Mouse (Mus musculus) myocyte (in vitro differentiated cells): Measurements from ENCODE around the gene Nav3. TPM values are rescaled to one million over a fixed set of nuclear protein-coding genes. Genes with fewer than 3 reads are reported as not detected.

Experiments used
- H3K27me3 ChIP-seq: one replicate; pipeline ENCODE4 v1.6.1; 2011; ENCODE audit not compliant: control insufficient read depth, insufficient read depth, insufficient read length
- H3K36me3 ChIP-seq: one replicate; pipeline ENCODE4 v1.6.1; 2011; ENCODE audit not compliant: control insufficient read depth, insufficient read depth
- H3K4me2 ChIP-seq: one replicate; pipeline ENCODE4 v1.6.1; 2011; ENCODE audit warnings: low read depth, control low read depth
- H3K4me3 ChIP-seq: one replicate; pipeline ENCODE4 v1.5.1; 2011; ENCODE audit warnings: mild to moderate bottlenecking, control low read depth, moderate library complexity
- H3K79me2 ChIP-seq: one replicate; pipeline ENCODE4 v1.6.1; 2011; ENCODE audit not compliant: control insufficient read depth, insufficient read depth
- H3ac ChIP-seq: one replicate; pipeline ENCODE4 v1.6.1; 2011; ENCODE audit not compliant: control insufficient read depth, insufficient read length
- CEBPB ChIP-seq: IDR thresholded peaks from 2 replicates; pipeline ENCODE4 v1.6.1; 2011; ENCODE audit warnings: mild to moderate bottlenecking, moderate library complexity; ENCODE audit not compliant: poor library complexity, insufficient read depth, severe bottlenecking
- E2F4 ChIP-seq: IDR thresholded peaks from one replicate; pipeline ENCODE4 v1.6.1; 2011; ENCODE audit warnings: mild to moderate bottlenecking, control low read depth, moderate library complexity; ENCODE audit not compliant: insufficient read depth
- MAX ChIP-seq: IDR thresholded peaks from one replicate; pipeline ENCODE4 v1.6.1; 2011; ENCODE audit warnings: low read depth, mild to moderate bottlenecking, control low read depth
- MYOD1 ChIP-seq, 3 experiments: IDR thresholded peaks; one replicate each; pipeline ENCODE4 v1.6.1; 2011; ENCODE audit warnings: control low read depth in 2 of 3, low read depth in 2 of 3, mild to moderate bottlenecking in 2 of 3, moderate library complexity in 1 of 3; ENCODE audit not compliant: insufficient read length in 2 of 3, control insufficient read depth in 1 of 3
- MYOG ChIP-seq, 3 experiments: IDR thresholded peaks; one replicate each; pipeline ENCODE4 v1.6.1; 2011; ENCODE audit warnings: control low read depth in 2 of 3, low read depth in 2 of 3, mild to moderate bottlenecking in 2 of 3; ENCODE audit not compliant: insufficient read length in 2 of 3, control insufficient read depth in 1 of 3, insufficient read depth in 1 of 3
- POLR2A ChIP-seq: IDR thresholded peaks from one replicate; pipeline ENCODE4 v1.6.1; 2011; ENCODE audit warnings: low read depth, mild to moderate bottlenecking, control low read depth, moderate library complexity; ENCODE audit not compliant: insufficient read length
- POLR2AphosphoS2 ChIP-seq: IDR thresholded peaks from one replicate; pipeline ENCODE4 v1.6.1; 2011; ENCODE audit warnings: low read depth, control low read depth; ENCODE audit not compliant: insufficient read length
- REST ChIP-seq: IDR thresholded peaks from one replicate; pipeline ENCODE4 v1.6.1; 2011; ENCODE audit warnings: mild to moderate bottlenecking, control low read depth, moderate library complexity; ENCODE audit not compliant: insufficient read depth, insufficient read length
- SRF ChIP-seq: IDR thresholded peaks from one replicate; pipeline ENCODE4 v1.6.1; 2011; ENCODE audit warnings: low read depth; ENCODE audit not compliant: control insufficient read depth, insufficient read length
- TCF12 ChIP-seq: IDR thresholded peaks from one replicate; pipeline ENCODE4 v1.6.1; 2011; ENCODE audit warnings: mild to moderate bottlenecking, control low read depth; ENCODE audit not compliant: poor library complexity, insufficient read depth, severe bottlenecking
- TCF3 ChIP-seq: IDR thresholded peaks from one replicate; pipeline ENCODE4 v1.6.1; 2011; ENCODE audit warnings: low read depth, control low read depth; ENCODE audit not compliant: insufficient read length
- USF1 ChIP-seq: IDR thresholded peaks from one replicate; pipeline ENCODE4 v1.6.1; 2011; ENCODE audit warnings: low read depth, mild to moderate bottlenecking, control low read depth, moderate library complexity
- polyA plus RNA-seq: library from polyadenylated mRNA; unstranded; fragments of >200 nt; fragmentation: generic; extraction: Trizol; gene quantifications from one replicate; pipeline ENCODE4 v1.2.1, GENCODE M21; 2012; ENCODE audit warnings: missing spikeins

Nav3 gene
- polyA plus RNA-seq, 1 experiment: 2.9 TPM

- H3K4me2 ChIP-seq: no peak overlapping the region
- H3K4me3 ChIP-seq: no peak overlapping the region
- no peaks in the 10 kb centered on the region for H3K36me3 ChIP-seq
- H3K27me3 ChIP-seq: no peaks in the 10 kb centered on the region
- no peak for TF ChIP-seq USF1
- TF ChIP-seq TCF3: no peak
- TF ChIP-seq E2F4: no peak
- no peak for TF ChIP-seq CEBPB
- TF ChIP-seq REST: no peak
- no peak overlapping the region for H3ac ChIP-seq
- no peaks in the 10 kb centered on the region for H3K79me2 ChIP-seq
Measured at GRCm38 (mm10) chr10:110329629-110330028, 126.4 kb downstream of the Nav3 start.

GRCm38 (mm10) chr10:110322082-110322632 is 133.8 kb downstream of the Nav3 start:
- no peak for TF ChIP-seq POLR2A
- no peak for TF ChIP-seq POLR2AphosphoS2
- TF ChIP-seq TCF12: no peak
- TF ChIP-seq TCF3: no peak
- no peak for TF ChIP-seq SRF
- no peak for TF ChIP-seq MAX
- TF ChIP-seq REST: no peak
- no peak for TF ChIP-seq USF1
- no peak for TF ChIP-seq MYOD1 (IDR thresholded peaks at IDR 0.05; ENCODE audit: control insufficient read depth in 1 of 3, insufficient read length in 2 of 3, low read depth in 2 of 3)
- TF ChIP-seq CEBPB: no peak
- Histone ChIP-seq H3K36me3 (no peaks in the 10 kb centered on the region), H3K27me3 (no peaks in the 10 kb centered on the region)

GRCm38 (mm10) chr10:110317275-110317674 is 138.7 kb downstream of the Nav3 start:
- no peak overlapping the region for H3ac ChIP-seq
- TF ChIP-seq REST (no peak), MAX (no peak), MYOD1 (IDR thresholded peaks at IDR 0.05; ENCODE audit: control insufficient read depth in 1 of 3, insufficient read length in 2 of 3, low read depth in 2 of 3) (no peak), POLR2AphosphoS2 (no peak), USF1 (no peak), TCF12 (no peak), TCF3 (no peak), CEBPB (no peak), POLR2A (no peak), SRF (no peak), E2F4 (no peak), MYOG (IDR thresholded peaks at IDR 0.05; ENCODE audit: control insufficient read depth in 1 of 3, insufficient read depth in 1 of 3, insufficient read length in 2 of 3, low read depth in 2 of 3) (no peak)

More at GRCm38 (mm10) chr10:110322082-110322632, 133.8 kb downstream of the Nav3 start:
- Histone ChIP-seq H3K4me3 (no peak overlapping the region), H3ac (no peak overlapping the region), H3K4me2 (no peak overlapping the region), H3K79me2 (no peaks in the 10 kb centered on the region)

GRCm38 (mm10) chr10:110314525-110314924 is 141.5 kb downstream of the Nav3 start:
- TF ChIP-seq CEBPB: no peak
- no peak for TF ChIP-seq SRF
- TF ChIP-seq TCF12: no peak
- no peak for TF ChIP-seq MYOG (IDR thresholded peaks at IDR 0.05; ENCODE audit: control insufficient read depth in 1 of 3, insufficient read depth in 1 of 3, insufficient read length in 2 of 3, low read depth in 2 of 3)
- TF ChIP-seq TCF3: no peak
- no peak for TF ChIP-seq REST
- no peak for TF ChIP-seq USF1
- no peak for TF ChIP-seq POLR2A
- no peak for TF ChIP-seq POLR2AphosphoS2
- TF ChIP-seq MYOD1 (IDR thresholded peaks at IDR 0.05; ENCODE audit: control insufficient read depth in 1 of 3, insufficient read length in 2 of 3, low read depth in 2 of 3): no peak
- H3K36me3 ChIP-seq: no peaks in the 10 kb centered on the region
- no peak overlapping the region for H3K4me2 ChIP-seq
- H3ac ChIP-seq: no peak overlapping the region
- H3K79me2 ChIP-seq: no peaks in the 10 kb centered on the region
- no peaks in the 10 kb centered on the region for H3K27me3 ChIP-seq
- H3K4me3 ChIP-seq: no peak overlapping the region

More at GRCm38 (mm10) chr10:110317275-110317674, 138.7 kb downstream of the Nav3 start:
- H3K4me3 ChIP-seq: no peak overlapping the region
- no peaks in the 10 kb centered on the region for H3K36me3 ChIP-seq
- no peaks in the 10 kb centered on the region for H3K79me2 ChIP-seq
- no peaks in the 10 kb centered on the region for H3K27me3 ChIP-seq
- no peak overlapping the region for H3K4me2 ChIP-seq

GRCm38 (mm10) chr10:110313959-110314358 is 142.0 kb downstream of the Nav3 start:
- TF ChIP-seq E2F4 (no peak), POLR2A (no peak), SRF (no peak), CEBPB (no peak), MYOD1 (IDR thresholded peaks at IDR 0.05; ENCODE audit: control insufficient read depth in 1 of 3, insufficient read length in 2 of 3, low read depth in 2 of 3) (no peak), MYOG (IDR thresholded peaks at IDR 0.05; ENCODE audit: control insufficient read depth in 1 of 3, insufficient read depth in 1 of 3, insufficient read length in 2 of 3, low read depth in 2 of 3) (no peak), TCF12 (no peak), TCF3 (no peak), USF1 (no peak), MAX (no peak)
- Histone ChIP-seq H3K79me2 (no peaks in the 10 kb centered on the region), H3ac (no peak overlapping the region), H3K27me3 (no peaks in the 10 kb centered on the region), H3K4me2 (no peak overlapping the region), H3K4me3 (no peak overlapping the region), H3K36me3 (no peaks in the 10 kb centered on the region)
